Mouse (Mus musculus) adrenal gland, adult (tissue): ENCODE measurements at regions not wholly inside any gene's neighbourhood (a gene's known extent, or its start where the extent isn't known, plus 50 kb on each side); places are given as distances from the start of the nearest gene placed in this dataset.

ENCODE experiments used
- DNase-seq, 2 experiments: peaks; one replicate each; pipeline ENCODE4 v3.0.0; 2022 to 2023; ENCODE audit warnings: low spot score in 1 of 2; ENCODE audit not compliant: inconsistent age in 2 of 2

DNA sequence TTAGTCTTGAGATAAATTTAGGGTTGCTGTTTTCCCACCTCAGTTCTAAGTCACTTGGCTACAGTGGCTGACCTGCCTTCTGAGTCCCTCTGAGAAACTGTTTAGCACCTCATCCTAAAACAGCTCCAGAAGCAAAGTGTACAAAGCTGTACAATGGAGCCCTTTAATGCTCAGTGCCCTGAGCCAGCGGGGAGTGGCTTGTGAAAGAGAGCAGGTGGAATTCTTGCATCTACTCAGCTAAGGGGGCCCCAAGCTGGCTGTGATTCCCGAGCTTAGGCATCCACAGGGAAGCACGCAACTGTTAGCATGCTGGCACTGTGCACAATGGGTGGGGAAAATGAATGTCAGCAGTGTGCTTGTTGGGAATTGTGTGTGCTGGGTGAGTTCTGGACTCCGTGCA lies 63.2 kb upstream of the Kcnj15 start:
- DNase-seq = no peak

DNA sequence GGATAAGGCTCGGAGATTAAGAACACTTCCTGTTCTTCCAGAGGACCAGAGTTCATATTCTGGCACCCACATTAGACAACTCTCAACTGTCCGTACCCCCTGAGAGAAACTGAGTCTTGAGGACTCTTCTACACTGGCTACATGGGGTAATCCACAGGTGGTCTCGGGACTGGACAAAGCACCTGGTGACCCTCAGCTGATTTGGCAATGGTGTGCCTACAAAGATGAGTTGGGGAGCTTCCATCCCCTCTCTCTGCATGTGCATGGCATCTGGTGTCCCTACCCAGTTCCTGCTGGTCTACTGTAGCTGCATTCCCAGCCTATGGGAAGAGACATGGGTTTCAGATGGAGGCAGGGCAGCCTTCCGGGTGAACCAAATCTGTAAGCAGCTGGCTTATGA lies 61.2 kb upstream of the Kcnj15 start:
- DNase-seq = no peak

DNA sequence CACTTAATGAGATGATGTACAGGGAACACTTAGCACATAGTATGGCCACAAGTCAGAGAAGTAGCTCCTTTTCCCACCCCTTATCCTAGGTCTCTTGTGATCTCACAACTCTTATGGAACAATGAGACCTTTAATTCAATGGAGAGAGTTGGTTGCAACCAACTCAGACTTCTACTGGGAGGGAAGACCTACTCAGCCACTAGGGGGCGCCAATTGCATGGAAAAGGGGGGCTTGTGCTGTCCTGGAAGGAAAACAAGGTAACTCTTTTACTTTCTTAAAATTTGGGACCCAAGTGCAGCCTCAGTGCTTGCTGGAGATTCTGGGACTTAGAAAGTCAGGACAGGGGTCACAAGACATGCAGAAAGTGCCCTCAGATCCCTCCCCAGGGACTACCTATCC lies 60.7 kb upstream of the Kcnj15 start:
- DNase-seq = peak; percentile 66 to 91

DNA sequence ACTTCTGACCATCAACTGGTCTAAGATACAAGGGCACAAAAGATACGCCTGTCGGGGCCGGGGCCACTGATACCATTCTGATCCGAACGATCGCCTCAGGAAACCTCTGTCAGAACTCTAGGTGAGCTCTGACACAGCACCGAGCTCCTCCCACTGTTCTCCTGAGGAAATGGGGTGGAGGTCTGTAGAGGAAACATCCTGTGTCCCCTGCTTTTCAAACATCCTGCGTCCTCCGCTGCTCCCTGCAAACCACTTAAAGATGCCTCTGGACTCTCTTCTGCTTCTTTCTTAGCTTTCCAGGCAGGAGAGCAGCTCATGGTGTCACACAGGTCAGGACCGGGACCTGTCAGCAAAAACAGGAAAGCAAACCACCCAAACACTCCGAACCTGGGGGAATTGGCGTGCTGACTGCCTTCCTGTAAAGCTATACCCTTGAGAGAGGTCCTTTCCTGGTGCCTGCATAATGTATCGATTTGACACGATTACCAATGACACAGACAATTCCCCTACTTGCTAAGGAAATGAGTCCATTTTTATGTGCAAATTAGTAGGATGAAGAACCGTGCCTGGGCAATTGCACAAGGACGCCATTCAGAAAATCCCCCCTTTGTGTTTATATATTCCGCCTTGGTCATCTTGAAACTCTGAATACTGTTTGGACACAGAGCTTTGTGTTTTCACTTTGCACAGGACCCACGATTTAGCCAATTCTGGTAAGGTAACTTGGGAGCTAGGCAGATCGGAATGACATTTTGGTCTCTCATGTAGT lies 58.4 kb upstream of the Kcnj15 start:
- DNase-seq = no peak

DNA sequence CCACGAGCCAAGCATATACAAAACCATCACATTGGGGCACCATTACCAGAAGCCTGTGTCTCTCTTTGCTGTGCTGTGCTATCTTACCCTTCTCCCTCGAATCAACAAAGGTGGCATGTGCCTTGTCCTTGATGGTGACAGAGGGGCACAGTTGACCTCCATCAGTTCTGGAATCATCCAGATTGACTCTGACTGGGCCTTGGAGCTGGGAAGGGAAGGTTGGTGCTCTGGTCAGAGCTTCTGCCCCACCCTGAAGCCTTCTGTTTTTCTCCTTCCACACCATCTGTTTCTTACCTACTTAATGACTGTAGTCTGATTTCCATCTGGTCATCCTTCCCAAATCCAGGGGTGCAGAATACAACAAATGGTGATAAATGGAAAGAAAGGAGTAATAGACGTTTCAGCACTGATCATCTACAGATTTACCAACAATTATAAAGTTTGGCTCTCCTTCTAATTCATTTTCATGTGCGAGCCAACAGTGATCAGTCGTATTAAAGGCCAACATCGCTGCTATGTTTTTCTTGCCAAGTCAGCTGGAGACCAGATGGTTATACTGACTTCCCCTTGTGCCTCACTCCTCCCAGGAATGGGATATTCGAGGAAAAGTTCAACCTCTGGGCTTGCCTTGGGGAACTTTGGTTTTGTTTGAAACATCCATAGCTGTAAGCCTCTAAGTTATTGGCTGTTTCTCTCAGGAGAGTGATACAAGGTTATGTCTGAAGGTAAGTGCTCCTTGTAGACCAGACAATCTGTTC lies 55.1 kb upstream of the Kcnj15 start:
- DNase-seq = no peak

DNA sequence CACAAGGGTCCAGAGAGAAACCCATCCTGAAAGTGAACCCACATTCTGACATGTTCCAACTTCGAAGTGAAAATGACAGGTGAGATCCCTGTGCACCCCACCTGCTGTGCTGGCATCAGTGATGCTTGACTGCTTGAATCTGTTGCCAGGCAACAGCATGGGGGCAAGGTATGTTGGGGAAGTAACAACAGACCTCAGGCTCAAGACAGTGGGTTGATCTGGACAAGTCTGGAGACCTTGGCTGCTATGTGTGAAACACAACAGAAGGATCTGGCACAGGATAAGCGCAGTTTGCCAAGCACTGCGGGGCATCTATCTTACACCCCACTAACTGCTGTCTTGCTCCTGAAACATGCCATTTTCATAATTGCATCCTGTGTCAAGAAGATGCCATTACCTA lies 54.3 kb upstream of the Kcnj15 start:
- DNase-seq = no peak

DNA sequence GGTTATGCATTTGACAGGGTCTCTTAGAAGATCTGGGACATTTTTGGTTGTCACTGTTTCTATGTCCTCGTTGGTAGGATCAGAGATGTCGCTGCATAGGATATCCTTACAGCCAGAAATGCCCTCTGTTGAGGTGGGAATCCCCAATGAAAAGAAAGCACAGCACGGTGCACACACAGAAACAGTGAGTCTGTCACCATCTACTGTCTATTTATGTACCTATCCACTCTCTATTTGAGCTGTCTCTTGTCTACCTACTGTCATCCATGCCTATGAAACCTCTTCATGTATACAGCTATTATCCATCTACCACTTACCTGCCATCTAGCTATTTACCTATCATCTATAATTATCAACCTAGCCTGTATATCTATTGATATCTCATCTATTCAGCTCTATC lies 53.6 kb upstream of the Kcnj15 start:
- no peak for DNase-seq

DNA sequence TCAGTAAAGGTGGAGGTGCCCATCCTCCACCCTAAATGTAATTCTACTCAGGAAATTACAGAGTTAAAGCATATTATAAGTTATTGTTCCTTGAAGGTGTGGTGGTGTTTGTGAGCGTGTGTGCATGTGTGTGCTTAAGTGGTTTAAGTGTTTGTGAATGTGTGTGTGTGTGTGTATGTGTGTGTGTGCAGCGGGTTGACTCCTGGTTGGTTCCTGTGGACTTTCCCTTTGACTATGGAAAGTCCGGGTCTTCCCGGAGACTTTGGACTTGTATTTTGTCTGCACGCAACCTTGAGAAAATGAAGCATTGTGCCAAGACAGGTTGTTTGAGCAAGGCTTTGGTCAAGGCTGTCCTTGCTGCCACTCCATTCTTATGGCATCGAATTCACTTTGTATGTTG lies 52.9 kb upstream of the Kcnj15 start:
- DNase-seq = no peak

DNA sequence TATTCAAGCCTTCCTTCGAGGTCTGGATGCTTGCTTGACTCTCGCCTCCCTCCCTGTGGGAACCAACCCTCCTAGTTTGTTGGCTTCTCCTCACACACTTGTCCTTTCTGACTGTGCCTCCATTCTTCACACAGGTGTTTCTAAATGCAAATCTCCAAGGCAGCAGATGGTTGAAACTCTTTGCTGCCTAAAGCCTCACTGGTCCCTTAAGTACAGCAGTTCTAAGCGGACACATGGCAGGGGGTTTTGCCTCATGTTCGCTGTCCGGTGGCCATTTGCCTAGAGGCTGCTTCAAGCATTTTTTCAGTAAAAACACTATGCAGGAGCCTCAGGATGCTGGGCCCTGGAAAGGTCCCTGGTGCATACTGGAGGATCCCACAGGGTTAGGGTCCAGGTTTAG lies 50.9 kb upstream of the Kcnj15 start:
- no peak for DNase-seq

DNA sequence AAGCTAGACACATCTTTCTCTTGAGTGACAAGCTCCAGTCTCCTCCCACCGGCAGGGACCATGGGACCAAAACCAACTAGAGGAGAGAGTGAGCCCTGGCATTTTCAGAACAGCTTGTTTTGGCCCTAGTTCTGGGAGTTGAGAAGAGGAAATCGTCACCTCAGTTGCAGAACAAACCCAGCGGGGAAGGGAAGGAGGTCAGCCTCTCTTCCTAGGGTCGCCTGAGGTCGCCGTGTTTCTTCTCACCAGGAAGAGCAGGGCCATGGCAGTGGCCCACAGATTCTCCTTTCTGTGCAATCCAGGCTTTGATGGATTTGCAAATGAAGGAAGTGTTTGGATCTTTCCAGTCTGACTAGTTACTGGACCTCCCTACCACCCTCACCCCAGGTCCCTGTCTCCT lies 49.8 kb upstream of the Kcnj15 start:
- DNase-seq = no peak
